Mouse (Mus musculus) T-cell, adult 2 months (primary cell): ENCODE measurements around the gene Tnip3.
A peak's percentile ranks its signal among the peaks of the same experiment; 100 is the strongest.

Source experiments
- DNase-seq: peaks from one replicate; pipeline ENCODE4 v3.0.0; 2022; ENCODE audit warnings: low spot score

Tnip3 gene

DNA sequence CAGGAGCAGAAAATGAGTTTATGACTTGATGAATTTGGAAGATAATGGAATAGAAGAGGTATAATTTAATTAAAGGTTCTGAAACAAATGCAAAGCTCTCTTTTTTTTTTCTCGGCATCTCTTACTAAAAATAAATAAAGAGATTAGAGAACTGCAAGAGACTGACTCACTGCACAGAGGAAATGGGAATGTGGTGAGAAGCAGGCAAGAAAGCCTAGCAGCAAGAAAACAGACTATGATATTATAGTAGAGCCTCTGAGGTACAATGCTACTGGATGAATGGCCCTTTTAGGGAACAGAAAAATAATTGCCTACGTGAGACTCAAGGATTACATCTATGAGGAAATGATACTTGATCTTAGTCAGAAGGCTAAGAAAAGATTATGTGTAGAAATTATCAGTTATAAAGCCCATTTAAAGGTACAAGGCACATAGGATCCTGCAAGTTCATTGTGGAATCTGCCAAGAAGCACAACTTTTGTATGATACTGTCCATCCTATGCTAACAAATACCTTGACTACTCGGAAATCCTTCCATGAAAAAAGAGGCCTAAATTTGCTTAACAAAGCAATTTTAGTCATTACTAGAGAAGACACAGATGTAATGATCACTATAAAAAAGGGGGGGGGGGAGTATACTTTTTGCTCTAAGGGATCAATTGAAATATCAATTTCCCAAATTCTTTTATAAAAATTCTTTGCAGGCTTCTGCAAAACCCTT, 60.4 kb downstream of the Tnip3 start:
- DNase-seq = no peak

DNA sequence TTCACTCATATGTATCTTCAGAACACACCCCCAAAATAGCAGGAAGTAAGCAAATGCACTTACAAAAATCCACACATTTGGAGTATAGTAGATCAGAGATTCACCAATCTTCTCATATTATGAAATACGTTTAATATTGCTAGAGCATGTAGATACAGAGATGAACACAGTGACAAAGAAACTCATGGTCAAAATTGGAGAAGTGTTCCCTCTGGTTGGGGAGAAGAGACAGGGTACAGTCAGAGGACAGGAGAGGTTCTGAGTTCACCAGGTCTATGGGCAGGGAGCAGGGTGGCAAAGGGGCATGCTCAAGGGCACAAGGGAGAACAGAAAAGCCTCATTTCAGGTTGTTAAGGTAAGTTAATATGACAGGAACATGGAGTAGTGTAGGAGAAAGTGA, 63.7 kb downstream of the Tnip3 start:
- no peak for DNase-seq

DNA sequence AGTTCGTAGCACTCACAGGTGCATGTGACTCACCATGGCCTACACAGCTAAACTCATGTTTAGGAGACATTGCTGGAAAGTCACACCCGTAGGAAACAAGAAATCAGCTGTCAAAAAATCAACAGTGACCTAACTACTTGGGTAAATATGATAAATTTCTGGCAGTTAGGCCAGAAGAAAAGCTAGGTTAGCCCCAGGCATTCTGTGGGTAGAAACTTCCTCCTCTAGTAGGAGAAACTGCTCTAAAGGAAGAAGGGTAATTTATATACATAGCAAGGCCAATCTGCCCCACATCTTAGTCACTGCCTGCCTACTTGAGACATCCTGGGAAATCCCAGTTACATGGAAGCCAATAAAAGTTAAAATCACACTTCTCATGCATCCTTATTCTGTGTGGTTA, 64.9 kb downstream of the Tnip3 start:
- DNase-seq = no peak

DNA sequence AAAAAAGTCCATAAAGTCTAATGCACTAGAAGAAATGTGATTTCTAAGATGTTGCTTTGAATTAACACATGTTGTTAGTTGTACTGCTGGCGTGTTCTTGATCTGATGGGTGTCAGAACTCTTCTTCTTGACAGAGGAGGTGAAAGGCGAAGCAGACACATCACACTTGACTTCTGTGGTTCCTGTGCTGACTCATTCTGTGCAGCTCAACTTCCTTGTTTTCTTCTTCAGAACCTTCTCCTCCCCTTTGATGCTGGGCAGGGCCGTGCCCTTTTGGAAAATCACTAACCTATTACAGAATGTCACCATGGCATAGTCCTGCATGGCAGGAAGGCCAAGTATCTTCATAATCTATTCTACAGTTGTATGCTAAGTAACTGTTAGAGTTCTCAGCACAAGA, 69.1 kb downstream of the Tnip3 start:
- peak; percentile 30 for DNase-seq

DNA sequence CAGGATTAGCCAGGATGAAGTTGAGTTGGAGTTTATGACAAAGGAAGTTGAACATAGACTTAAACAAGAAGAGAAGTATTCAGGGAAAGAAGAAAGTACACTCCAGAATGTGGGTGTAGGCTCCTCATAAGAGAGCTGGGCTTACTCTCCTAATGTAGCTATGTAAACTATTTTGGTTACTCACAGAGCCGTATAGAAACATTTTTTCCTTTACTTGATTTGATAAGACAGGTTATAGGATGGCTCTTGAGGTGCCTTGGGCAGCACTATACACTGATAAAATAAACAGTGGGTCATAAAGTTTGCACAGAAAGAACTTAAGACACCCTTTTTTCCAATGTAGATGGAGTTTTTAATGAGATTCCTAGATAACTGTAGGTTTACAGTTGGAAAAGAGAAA, 70.3 kb downstream of the Tnip3 start:
- DNase-seq = no peak

DNA sequence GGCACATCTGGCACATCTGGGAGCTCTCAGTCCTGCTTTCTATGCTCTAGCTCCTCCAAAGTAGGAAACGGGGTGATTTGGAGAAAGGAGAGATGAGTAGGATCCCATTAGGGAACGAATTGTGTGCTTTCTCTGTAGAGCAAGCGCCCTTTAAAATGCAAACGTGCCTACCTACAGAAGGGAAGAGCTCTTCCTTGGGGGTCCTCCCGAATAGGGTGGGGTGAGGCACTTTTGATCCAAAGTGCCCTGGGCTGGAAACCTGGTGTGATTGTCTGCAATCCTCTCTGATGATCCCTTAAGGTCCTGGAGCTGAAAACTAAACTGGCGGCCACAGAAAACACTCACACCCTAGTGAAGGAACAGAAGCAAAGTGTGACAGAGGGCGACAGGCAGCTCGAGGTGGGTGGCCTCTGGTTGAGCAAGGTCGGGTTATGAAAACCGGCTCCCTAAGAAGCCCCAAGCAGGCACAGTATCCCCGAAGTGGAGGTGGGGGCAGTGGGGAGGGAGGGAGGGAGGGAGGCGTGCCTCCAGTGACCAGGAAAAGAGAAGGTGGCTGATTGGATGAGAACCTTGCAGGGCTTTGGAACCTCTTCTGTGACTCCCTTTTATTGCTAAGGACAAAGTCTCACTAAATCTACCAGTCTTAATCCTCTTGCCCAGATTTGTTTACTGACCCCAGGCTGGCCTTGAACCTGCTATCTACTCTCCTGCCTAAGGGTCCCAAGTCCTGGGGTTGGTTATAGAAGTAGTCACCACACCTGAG, 72.1 kb downstream of the Tnip3 start:
- DNase-seq = no peak

DNA sequence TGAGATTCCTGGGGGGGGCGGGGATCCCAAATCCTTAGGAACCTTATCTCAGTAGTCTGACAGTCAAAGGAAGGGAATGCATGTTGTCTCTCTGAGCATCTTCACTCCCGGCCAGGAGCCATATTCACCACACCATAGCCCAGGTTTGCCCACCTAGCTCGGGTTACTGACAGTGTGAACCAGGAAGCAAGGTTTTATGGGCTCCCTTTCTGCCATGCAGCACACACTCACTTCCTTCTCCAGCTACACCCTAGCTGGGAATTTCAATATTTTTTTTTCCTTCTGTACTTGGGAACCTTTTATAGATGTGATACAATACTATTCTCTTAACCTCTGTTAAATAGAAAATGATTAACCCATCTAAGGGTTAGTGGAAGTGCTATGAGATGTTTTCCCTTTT, 73.4 kb downstream of the Tnip3 start:
- no peak for DNase-seq

DNA sequence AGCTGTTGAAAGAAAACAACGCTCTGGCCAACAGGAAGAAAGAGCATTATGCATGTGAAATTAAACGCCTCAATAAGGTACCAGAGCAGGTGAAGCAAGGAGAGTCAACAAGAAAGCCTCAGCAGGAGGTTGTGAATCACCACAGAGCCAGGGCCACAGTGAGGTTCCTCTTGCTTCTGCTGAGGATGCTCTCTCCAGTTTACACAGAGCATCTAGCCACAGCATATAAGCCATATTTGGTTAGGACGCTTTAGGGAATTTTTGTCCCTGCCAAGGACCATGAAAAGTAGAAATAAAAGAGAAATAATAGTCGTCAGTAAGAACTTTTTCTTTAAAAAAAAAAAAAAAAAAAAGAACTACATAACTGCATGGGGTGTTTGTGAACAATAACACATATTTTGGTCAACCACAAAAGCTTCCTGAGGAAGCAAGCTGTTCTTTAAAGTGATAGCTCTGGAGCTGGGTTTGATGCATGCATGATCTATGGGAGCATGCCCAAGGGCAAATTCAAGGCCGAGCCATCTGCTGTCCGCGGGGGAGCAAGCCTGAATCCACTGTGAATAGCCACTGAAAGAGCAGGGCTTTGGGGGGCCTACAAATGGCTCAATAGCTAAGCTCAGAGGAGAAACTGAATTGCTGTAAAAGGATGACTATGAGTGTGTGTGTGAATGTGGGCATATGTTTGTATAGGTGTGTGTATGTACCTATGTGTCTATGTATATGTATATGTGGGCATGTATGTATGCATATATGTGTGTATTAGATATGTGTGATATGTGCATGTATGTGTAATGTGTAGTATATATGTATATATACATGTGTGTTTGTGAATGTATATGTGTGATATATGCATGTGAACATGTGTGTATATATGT, 75.0 kb downstream of the Tnip3 start:
- DNase-seq = peak; percentile 51

DNA sequence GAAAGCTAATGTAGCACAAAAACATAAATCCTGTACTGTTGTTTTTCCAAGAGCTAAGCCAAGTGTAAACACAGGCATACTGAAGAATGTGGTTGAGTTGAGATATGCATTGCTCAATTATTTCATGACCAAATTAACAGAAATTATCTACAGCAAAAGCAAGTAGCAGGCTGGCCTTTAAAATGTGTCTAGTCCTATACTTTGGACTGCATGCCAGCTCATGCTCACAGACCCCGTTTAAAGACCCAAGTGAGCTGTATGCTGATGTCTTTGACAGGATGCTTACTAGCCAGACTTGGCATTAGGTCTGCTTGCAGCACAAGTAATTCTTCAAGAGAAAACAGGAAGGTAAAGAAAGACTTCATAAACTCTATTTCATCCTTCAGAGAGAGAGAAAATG, 75.8 kb downstream of the Tnip3 start:
- no peak for DNase-seq

DNA sequence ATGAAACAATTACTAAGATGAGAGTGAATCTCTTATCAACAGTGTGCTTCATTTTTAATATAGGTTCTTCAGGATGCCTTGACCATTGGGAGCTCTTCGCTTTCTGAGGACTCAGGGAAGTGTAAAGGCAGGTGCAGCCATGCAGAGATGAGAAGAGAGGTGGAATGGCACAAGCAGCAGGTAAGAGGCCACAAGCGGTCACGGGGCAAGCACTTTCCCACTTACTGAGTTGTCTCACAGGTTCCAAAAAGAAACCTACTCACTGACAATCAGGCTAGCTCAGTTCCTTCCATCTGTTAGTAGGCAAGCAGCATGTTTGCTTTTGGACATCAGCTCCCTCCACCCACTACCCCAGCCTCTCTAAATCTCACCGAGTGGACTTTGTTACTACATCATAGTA, 80.7 kb downstream of the Tnip3 start:
- no peak for DNase-seq

DNA sequence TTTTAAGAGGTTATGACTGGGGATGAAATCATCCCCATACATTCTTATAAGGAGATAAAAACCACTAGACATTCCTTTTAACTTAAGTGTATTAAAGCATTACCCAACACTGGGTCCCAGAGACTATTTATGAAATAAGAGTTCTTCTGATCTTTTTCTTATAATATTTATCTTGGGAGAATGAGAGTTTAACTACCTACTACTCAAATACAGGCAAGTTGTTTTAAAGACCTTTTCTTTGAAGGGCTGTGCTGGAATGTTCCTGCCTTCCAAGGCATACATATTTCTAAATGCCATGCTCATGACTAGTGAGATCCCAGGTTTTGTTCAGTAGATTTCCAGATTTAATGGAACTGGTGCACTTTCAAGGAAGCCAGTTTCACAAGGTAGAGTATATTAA, 81.8 kb downstream of the Tnip3 start:
- no peak for DNase-seq

DNA sequence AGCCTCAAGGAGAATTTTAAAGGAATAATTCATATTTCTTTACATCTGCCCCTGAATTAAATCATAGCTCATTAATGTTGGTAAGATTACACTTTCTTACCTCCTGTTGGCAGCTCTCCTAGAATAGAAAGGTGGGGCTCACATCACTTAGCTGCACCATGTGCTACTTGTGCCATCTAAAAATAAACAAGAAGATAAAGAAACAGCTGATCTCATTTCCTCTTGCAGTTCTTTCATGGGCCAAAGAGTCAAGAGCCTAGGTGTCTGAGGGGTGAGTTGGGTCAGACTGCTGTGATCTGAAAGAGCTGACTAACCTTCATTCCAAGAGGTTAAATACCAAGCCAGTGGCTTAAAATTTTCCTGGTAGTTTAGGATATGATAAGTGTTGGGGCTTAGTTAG, 86.7 kb downstream of the Tnip3 start:
- DNase-seq = no peak

DNA sequence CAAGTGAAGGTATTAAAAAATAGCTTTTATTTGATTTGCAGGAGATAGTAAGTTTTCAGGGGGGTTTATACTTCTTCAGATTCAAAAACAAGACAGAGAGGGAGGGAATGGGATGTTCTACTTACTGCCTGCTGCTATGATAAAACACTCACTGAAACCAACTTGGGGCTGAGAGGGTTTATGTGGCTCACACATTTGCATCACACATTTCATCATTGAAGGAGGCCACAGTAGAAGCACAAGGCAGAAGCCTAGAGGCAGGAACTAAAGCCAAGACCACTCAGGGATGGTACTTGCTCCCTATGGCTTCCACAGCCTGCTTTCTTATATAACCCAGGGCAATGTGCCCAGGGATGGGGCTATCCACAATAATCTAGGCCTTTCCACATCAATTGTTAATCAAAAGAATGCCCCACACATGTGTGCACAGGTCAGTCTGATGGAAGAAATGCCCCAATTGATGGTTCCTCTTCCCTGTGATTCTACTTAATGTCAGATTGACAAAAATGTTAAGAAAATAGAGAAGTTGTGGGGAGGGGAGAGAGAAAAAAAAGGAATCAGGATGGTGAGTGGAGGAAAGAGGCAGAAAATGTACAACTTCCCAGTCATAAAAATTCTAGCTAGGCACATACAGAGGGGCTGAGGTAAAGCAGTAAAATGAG, 88.9 kb downstream of the Tnip3 start:
- no peak for DNase-seq

DNA sequence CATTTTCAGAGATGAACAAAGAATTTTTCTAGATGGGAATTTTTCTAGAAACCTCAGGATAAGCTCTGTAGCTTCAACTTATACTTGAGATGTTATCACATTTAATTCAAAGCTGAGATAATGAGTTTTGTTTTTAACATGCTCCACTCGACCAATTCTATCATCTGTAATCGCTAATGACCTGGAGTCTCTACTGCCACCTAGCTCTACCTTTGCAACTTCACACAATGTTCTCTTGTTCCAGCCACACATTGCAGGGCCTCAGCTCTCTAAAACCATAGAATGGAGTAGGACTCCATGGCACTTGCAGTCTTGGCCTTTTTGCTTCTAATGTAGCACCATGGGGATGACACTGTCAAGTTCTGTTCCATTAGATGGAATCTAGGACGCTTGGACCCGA, 90.5 kb downstream of the Tnip3 start:
- no peak for DNase-seq

DNA sequence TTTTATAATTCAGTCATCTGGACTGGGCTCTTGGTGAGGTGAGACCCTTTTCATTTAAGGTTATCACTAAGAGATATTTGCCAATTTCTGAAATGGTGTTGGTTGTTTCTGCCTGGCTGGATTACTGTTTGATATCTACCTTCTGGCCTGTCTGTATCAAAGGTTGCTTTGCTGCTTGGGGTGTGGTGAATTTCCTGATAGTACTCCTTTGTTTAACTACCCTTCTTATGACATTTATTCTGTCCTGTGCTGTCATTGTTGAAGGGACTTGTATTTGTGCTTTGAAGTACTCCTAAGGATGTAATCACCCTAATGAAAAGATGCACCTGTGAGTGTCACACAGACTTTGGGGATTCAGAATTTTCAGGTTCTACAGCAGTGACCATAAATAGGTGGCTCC, 96.1 kb downstream of the Tnip3 start:
- no peak for DNase-seq

DNA sequence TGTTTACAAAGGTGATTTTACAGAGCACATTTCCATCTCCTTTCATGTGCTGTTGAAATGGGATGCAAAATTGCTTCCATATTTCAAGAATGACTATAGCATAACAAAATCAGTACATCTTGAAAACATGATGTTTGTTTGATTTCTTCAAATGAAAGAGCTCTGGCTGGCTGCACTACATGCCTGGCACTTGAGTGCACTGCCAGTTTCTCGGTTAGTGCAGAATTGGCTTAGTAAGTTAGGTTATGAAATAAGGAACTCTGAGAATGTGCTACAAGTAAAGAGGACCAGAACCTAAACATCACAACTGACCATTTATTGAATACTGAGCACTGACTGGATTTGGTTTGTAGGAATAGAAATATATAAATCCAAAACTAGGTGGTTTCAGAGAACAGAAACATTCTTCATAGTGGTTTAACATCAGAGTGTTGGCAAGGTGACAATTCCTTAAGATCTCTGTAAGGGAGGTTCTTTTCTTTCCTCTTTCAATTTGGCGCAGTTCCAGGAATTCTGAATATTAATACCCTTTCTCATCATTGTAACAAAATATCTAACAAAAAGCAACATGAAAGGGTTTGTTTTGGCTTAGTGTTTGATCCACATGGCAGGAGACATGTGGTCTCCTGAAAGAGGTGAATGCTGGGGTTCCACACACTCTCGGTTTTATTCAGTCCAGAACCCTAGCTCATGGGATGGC, 98.1 kb downstream of the Tnip3 start:
- no peak for DNase-seq

DNA sequence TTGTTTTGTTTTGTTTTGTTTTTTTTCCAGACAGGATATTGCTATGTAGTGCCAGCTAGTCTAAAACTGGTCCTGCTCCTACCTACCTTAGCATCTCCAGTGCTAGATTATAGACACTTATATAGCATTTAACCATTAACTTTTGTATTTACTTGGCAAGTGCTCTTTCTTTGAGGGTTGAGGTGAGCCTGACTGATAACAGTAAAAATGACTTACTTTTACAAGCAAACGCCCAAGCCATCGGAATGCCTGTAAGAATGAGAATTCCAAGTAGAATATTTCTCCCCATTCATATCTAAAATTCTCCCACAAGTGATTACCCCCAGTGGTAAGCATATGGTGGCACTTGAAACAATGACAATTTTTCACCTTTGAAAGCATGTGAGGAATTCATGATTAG, 105.5 kb downstream of the Tnip3 start:
- no peak for DNase-seq

DNA sequence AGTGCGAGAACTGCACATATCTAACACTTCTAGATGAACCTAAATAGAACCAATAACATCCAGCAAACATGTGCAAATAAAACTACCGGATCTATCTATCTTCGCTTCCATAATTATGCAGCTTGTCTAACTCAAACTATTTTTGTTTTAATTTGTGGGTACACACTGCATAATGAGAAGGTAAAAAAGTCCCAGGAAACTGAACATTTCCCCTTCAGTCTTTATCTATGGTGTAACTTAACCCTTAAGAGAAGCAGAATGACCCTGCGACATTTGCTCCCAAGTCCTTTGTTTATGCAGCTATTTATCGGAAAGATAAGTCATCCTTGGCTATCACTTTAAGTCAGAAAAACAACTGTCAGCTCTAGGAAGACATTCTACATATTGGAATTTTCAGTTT, 107.1 kb downstream of the Tnip3 start:
- DNase-seq = no peak

DNA sequence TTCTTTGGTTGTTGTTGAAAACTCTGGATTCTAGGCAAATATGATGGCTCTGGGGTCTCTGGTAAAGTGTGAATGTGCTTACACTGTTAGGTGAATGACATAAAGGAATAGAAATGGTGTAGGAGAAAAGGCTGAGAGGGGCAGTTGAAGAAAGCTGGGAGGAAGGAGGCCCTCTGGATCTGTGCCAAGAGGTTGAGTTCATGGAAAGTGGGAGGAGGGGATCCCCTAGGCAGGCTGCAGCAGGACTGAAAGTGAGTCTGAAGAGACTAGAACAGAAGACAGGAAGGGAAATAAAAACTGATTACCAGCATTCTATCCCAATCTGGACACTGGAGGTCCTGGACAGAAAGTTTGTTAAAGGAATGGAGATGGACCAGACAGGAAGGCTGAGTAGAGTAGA, 117.3 kb downstream of the Tnip3 start:
- DNase-seq = no peak

DNA sequence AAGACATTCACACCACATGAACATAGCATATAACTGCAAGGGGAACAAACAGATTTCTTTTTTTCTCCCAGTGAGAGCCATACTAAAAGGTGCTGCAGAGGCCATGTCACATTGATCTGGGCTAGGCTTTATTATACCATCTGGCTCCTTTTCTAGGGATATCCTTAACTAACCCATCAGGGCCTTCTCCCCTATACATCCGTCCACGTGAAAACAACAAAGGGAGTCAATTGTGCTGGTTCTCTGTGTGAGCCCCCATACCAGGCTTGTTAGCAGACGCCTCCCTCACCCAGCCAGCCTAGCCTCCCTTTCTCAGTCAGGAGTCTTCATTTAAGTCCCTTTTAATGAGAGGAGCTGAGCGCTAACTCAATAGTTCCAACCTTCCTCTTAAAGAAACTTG, 119.0 kb downstream of the Tnip3 start:
- DNase-seq = no peak

DNA sequence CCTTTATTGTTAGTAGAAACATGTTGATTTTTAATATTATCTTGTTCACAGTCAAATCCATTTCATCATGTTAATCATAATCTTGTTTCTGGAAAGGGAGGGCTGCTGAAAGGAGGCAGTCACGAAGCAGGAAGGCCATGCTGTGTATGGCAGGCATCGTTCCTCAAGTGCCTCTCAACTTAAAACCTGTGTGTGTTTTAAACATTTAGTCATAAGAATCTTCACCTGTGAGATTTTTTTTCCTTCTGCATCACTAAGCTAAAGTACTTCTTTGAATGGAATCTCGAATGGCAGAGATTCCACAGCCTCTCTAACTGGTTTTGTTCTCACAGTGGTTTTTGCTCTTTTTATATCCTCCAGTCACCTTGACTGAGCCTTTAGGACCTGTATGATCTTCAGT, 121.3 kb downstream of the Tnip3 start:
- DNase-seq = no peak

DNA sequence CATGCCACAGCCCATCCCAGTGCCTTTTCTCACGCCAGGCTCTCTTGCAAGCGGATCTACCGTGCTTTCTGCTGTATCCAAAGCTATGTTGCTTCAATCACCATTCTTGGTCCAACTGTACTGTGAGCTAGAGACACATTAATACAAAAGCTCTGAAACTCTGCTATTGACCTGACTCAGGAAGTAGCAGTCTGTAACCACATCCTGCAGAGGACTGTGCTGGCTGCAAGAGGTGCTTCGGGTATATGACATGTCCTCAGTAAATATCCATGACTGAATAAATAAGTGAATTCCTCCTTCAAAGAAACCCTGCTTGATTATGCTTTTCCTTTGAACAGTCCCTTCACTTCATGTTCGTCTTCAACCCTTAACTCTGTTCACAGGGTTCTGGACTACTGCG, 122.6 kb downstream of the Tnip3 start:
- DNase-seq = peak; percentile 77
